Mouse (Mus musculus): ENCODE results near the gene Cybc1.

GRCm38 (mm10) chr11:121220771-121221170 is 8.4 kb downstream of the Cybc1 start:
- TF ChIP-seq POLR2A (IDR thresholded peaks at IDR 0.05; ENCODE audit: borderline replicate concordance, extremely low read depth, low read depth, low read length), result no peak
- TF ChIP-seq CTCF (IDR thresholded peaks at IDR 0.05; ENCODE audit: insufficient read depth, low read length), result no peak

Data from lung, adult 2 months (tissue).